Mouse (Mus musculus) bone marrow macrophage, adult 2 months (primary cell): ENCODE data around the gene Plcb4. TPM values are rescaled to one million over a fixed set of nuclear protein-coding genes. Genes with fewer than 3 reads are reported as not detected.

Experiments
- H3K27ac ChIP-seq: 2 replicates; pipeline ENCODE4 v1.5.1; 2012; ENCODE audit warnings: low read depth, low read length; ENCODE audit not compliant: insufficient read depth
- H3K4me1 ChIP-seq: 2 replicates; pipeline ENCODE4 v1.6.1; 2012; ENCODE audit warnings: low read length; ENCODE audit not compliant: control insufficient read depth, insufficient read depth
- H3K4me3 ChIP-seq: 2 replicates; pipeline ENCODE4 v1.5.1; 2012; ENCODE audit warnings: mild to moderate bottlenecking, low read length, moderate library complexity; ENCODE audit not compliant: insufficient read depth
- CTCF ChIP-seq: IDR thresholded peaks from 2 replicates; pipeline ENCODE4 v1.5.1; 2012; ENCODE audit warnings: low read depth, mild to moderate bottlenecking, low read length, moderate library complexity
- POLR2A ChIP-seq: IDR thresholded peaks from 2 replicates; pipeline ENCODE4 v1.6.1; 2012; ENCODE audit warnings: mild to moderate bottlenecking, low read depth, low read length, borderline replicate concordance
- polyA plus RNA-seq: library from polyadenylated mRNA; stranded (reverse); fragments of >200 nt; gene quantifications from 2 replicates; pipeline ENCODE4 v1.2.4, GENCODE M21; 2012; ENCODE audit not compliant: missing spikeins, insufficient read depth, insufficient read length

The Plcb4 gene
- polyA plus RNA-seq, 1 experiment = 10.2 TPM

GRCm38 (mm10) chr2:135856826-135857225, 198.0 kb downstream of the Plcb4 start:
- Histone ChIP-seq H3K27ac (no peak overlapping the region), H3K4me1 (peaks cover 14% of the 10 kb centered on the region), H3K4me3 (no peak overlapping the region)
- TF ChIP-seq POLR2A (no peak), CTCF (no peak)

- peaks cover 2% of the 10 kb centered on the region; the same call in 1 of the 2 replicates for H3K4me1 ChIP-seq
- H3K27ac ChIP-seq = no peak overlapping the region
- no peak overlapping the region for H3K4me3 ChIP-seq
- TF ChIP-seq POLR2A (no peak), CTCF (no peak)
Measured at GRCm38 (mm10) chr2:135861531-135862488, 203.0 kb downstream of the Plcb4 start.

- TF ChIP-seq CTCF (no peak), POLR2A (no peak)
- Histone ChIP-seq H3K27ac (no peak overlapping the region), H3K4me3 (no peak overlapping the region), H3K4me1 (peaks cover 2% of the 10 kb centered on the region; the same call in 1 of the 2 replicates)
Measured at GRCm38 (mm10) chr2:135862489-135863390, 203.9 kb downstream of the Plcb4 start.

- Histone ChIP-seq H3K4me3 (no peak overlapping the region), H3K4me1 (peaks cover 2% of the 10 kb centered on the region; the same call in 1 of the 2 replicates), H3K27ac (no peak overlapping the region)
- no peak for TF ChIP-seq POLR2A
- no peak for TF ChIP-seq CTCF
Measured at GRCm38 (mm10) chr2:135863391-135864076, 204.7 kb downstream of the Plcb4 start.

- TF ChIP-seq CTCF (no peak), POLR2A (no peak)
- Histone ChIP-seq H3K27ac (no peak overlapping the region), H3K4me1 (peaks cover 2% of the 10 kb centered on the region; the same call in 1 of the 2 replicates), H3K4me3 (no peak overlapping the region)
Measured at GRCm38 (mm10) chr2:135866421-135866820, 207.6 kb downstream of the Plcb4 start.

GRCm38 (mm10) chr2:135866838-135867237, 208.0 kb downstream of the Plcb4 start:
- Histone ChIP-seq H3K27ac (no peak overlapping the region), H3K4me1 (peaks cover 2% of the 10 kb centered on the region; the same call in 1 of the 2 replicates), H3K4me3 (no peak overlapping the region)
- no peak for TF ChIP-seq POLR2A
- no peak for TF ChIP-seq CTCF

- TF ChIP-seq POLR2A (no peak), CTCF (no peak)
- H3K27ac ChIP-seq = no peak overlapping the region
Measured at GRCm38 (mm10) chr2:135869637-135870036, 210.8 kb downstream of the Plcb4 start.

GRCm38 (mm10) chr2:135873146-135873545, 214.3 kb downstream of the Plcb4 start:
- TF ChIP-seq CTCF (no peak), POLR2A (no peak)
- Histone ChIP-seq H3K4me1 (no peaks in the 10 kb centered on the region), H3K4me3 (no peak overlapping the region), H3K27ac (no peak overlapping the region)

More at GRCm38 (mm10) chr2:135869637-135870036, 210.8 kb downstream of the Plcb4 start:
- no peaks in the 10 kb centered on the region for H3K4me1 ChIP-seq
- no peak overlapping the region for H3K4me3 ChIP-seq

- TF ChIP-seq CTCF (no peak), POLR2A (no peak)
- Histone ChIP-seq H3K4me1 (no peaks in the 10 kb centered on the region), H3K27ac (no peak overlapping the region), H3K4me3 (no peak overlapping the region)
Measured at GRCm38 (mm10) chr2:135873761-135874160, 214.9 kb downstream of the Plcb4 start.
